30 mouse cellular contexts compared by ENCODE assay signal in genomic region chr1:180468004-180468403, GRCm38 (mm10). TPM values are rescaled to one million over a fixed set of nuclear protein-coding genes. Genes with fewer than 3 reads are reported as not detected.
DNase-seq lines count a peak whose midpoint lies in the region; ATAC-seq and TF ChIP-seq lines count a peak whose summit lies in the region.
"Had no signal": no experiment of that assay in that cellular context is flagged by ENCODE, and none has a peak within 500 bp of the region (broad histone marks: within the 10 kb centered on the region; RNA-seq: fewer than 3 reads in every experiment).

No protein-coding gene starts in this region.

- H3K27me3 ChIP-seq in stomach, postnatal 0 days (ENCODE audit: control insufficient read depth, insufficient read depth, low read length): no peaks in the 10 kb centered on the region
- no peaks in the 10 kb centered on the region for H3K27me3 ChIP-seq in midbrain, embryonic 15.5 days (replicated peaks)
- H3K27me3 ChIP-seq: CH12.LX; embryonic facial prominence, embryonic 13.5 days; forebrain, embryonic 13.5 days; hindbrain, embryonic 12.5 days; hindbrain, embryonic 15.5 days had no signal

- H3K27ac ChIP-seq in gastrocnemius, adult 2 months: peak overlapping the region; percentile 59
- H3K27ac ChIP-seq in stomach, postnatal 0 days (replicated peaks): 0 out of 2 replicates have a peak overlapping the region, but pooled peaks have one; percentile 30
- H3K27ac ChIP-seq in midbrain, embryonic 15.5 days: no peak overlapping the region
- H3K27ac ChIP-seq: embryonic facial prominence, embryonic 10.5 days; embryonic facial prominence, embryonic 13.5 days; forebrain, embryonic 10.5 days; forebrain, embryonic 13.5 days; heart, adult 2 months; heart, embryonic 10.5 days; hindbrain, embryonic 12.5 days; hindbrain, embryonic 15.5 days had no signal

- H3K9me3 ChIP-seq in stomach, postnatal 0 days (ENCODE audit: control insufficient read depth, low read length): no peaks in the 10 kb centered on the region
- H3K9me3 ChIP-seq in midbrain, embryonic 15.5 days: no peaks in the 10 kb centered on the region
- H3K9me3 ChIP-seq: embryonic facial prominence, embryonic 10.5 days; embryonic facial prominence, embryonic 13.5 days; forebrain, embryonic 10.5 days; forebrain, embryonic 13.5 days; G1E; heart, embryonic 10.5 days; hindbrain, embryonic 12.5 days; hindbrain, embryonic 15.5 days had no signal

- H3K4me3 ChIP-seq in gastrocnemius, adult 2 months: no peak overlapping the region
- no peak overlapping the region for H3K4me3 ChIP-seq in stomach, postnatal 0 days (ENCODE audit: low read depth, low read length)
- no peak overlapping the region for H3K4me3 ChIP-seq in midbrain, embryonic 15.5 days
- H3K4me3 ChIP-seq: embryonic facial prominence, embryonic 10.5 days; embryonic facial prominence, embryonic 13.5 days; erythroblast, embryonic 14.5 days; forebrain, embryonic 10.5 days; forebrain, embryonic 13.5 days; heart, adult 2 months; heart, embryonic 10.5 days; hindbrain, embryonic 12.5 days; hindbrain, embryonic 15.5 days had no signal

- peak; percentile 51; the same call in 1 of the 2 replicates for ATAC-seq in stomach, postnatal 0 days (ENCODE audit: low FRiP score, low TSS enrichment)
- no peak for ATAC-seq in midbrain, embryonic 15.5 days (replicated peaks)
- ATAC-seq: activated CD4-positive, CD25-positive, alpha-beta regulatory T cell, adult 4 months; forebrain, embryonic 13.5 days; forebrain, embryonic 16.5 days; intestine, postnatal 0 days had no signal

- 0 out of 2 replicates have a peak, but pooled peaks cover 2% of the 10 kb centered on the region for H3K4me1 ChIP-seq in stomach, postnatal 0 days (replicated peaks; ENCODE audit: control insufficient read depth, insufficient read depth)
- no peaks in the 10 kb centered on the region for H3K4me1 ChIP-seq in midbrain, embryonic 15.5 days
- H3K4me1 ChIP-seq: embryonic facial prominence, embryonic 13.5 days; forebrain, embryonic 13.5 days; heart, embryonic 10.5 days; hindbrain, embryonic 12.5 days; hindbrain, embryonic 15.5 days had no signal

- no peak for DNase-seq in gastrocnemius, adult 2 months
- no peak for DNase-seq in gastrocnemius, postnatal 25 days
- peak; percentile 21 for DNase-seq in lung, postnatal 25 days (ENCODE audit: low spot score)
- no peak for DNase-seq in lung, postnatal 10 days
- peak; percentile 68 for DNase-seq in NIH3T3 (ENCODE audit: low read depth)
- DNase-seq in stomach, postnatal 0 days (ENCODE audit: low spot score): no peak
- DNase-seq in kidney, postnatal 10 days: no peak
- DNase-seq: adrenal gland, postnatal 10 days; adrenal gland, postnatal 36 days; cerebellum, adult 18-20 months; cerebellum, adult 9-11 months; cerebellum, postnatal 36 days; embryo, embryonic 11 days; gastrocnemius, postnatal 14 days; heart, adult 2 months had no signal

- H3K4me2 ChIP-seq in stomach, postnatal 0 days (replicated peaks; ENCODE audit: low read depth): no peak overlapping the region
- H3K4me2 ChIP-seq in midbrain, embryonic 15.5 days: no peak overlapping the region
- H3K4me2 ChIP-seq: embryonic facial prominence, embryonic 13.5 days; forebrain, embryonic 13.5 days; hindbrain, embryonic 12.5 days; hindbrain, embryonic 15.5 days had no signal

- no peak overlapping the region for H3K9ac ChIP-seq in stomach, postnatal 0 days (ENCODE audit: low read length)
- no peak overlapping the region for H3K9ac ChIP-seq in midbrain, embryonic 15.5 days
- H3K9ac ChIP-seq: embryonic facial prominence, embryonic 13.5 days; forebrain, embryonic 13.5 days; hindbrain, embryonic 12.5 days; hindbrain, embryonic 15.5 days had no signal

- 68% methylated on average over 4 of the region's 4 CpGs for WGBS in stomach, postnatal 0 days
- WGBS in midbrain, embryonic 15.5 days: 92% methylated on average over 4 of the region's 4 CpGs

- intact Hi-C loops in gastrocnemius, adult 2 months (cut with DNase I): no loop called here

- TF ChIP-seq CTCF in gastrocnemius, adult 2 months (IDR thresholded peaks at IDR 0.05): no peak
- TF ChIP-seq CTCF in stomach, postnatal 0 days (IDR thresholded peaks at IDR 0.05; ENCODE audit: low read depth): no peak

- no peaks in the 10 kb centered on the region for H3K36me3 ChIP-seq in stomach, postnatal 0 days (ENCODE audit: control insufficient read depth, insufficient read depth, low read length)
- H3K36me3 ChIP-seq in midbrain, embryonic 15.5 days (replicated peaks): no peaks in the 10 kb centered on the region
- H3K36me3 ChIP-seq: embryonic facial prominence, embryonic 10.5 days; embryonic facial prominence, embryonic 13.5 days; forebrain, embryonic 10.5 days; G1E; heart, embryonic 10.5 days; hindbrain, embryonic 12.5 days; hindbrain, embryonic 15.5 days had no signal

- TF ChIP-seq EP300 in stomach, postnatal 0 days (optimal IDR thresholded peaks at IDR 0.05): no peak

RNA-seq across cellular contexts. Expression of gene Stum, which starts 15.3 kb away (rescaled TPM):
- under 1 TPM; 0.41 to 0.86 TPM for total RNA-seq in gastrocnemius, adult 2 months (2021)
- total RNA-seq in gastrocnemius, postnatal 25 days (2021): under 1 TPM; 0.43 to 0.49 TPM
- 3.5 and 4.3 TPM in 2 replicates for polyA plus RNA-seq in stomach, postnatal 0 days (2015; fragmentation: Nextera tagmentation; extraction: Ambion mirVana)
- 7.2 and 9.3 TPM in 2 replicates for polyA plus RNA-seq in midbrain, embryonic 15.5 days (2015; fragmentation: Nextera tagmentation; extraction: Ambion mirVana)
- total RNA-seq: hematopoietic stem cell, adult 5-6 weeks had no signal
- polyA plus RNA-seq: activated CD4-positive, CD25-positive, alpha-beta regulatory T cell, adult 4 months; erythroblast, embryonic 14.5 days; G1E had no signal

Comparison
In these comparisons a context has a peak if more than half of its experiments do, and no peak if none do; other contexts are left out.
1. DNase-seq: peak in lung, postnatal 25 days (single experiment) and NIH3T3 (single experiment); none in gastrocnemius, adult 2 months (single experiment), gastrocnemius, postnatal 25 days (single experiment), lung, postnatal 10 days (single experiment), stomach, postnatal 0 days (single experiment) and kidney, postnatal 10 days (single experiment).